Mouse (Mus musculus) stomach, embryonic 16.5 days (tissue): ENCODE results near the gene Tmem95. TPM values are rescaled to one million over a fixed set of nuclear protein-coding genes. Genes with fewer than 3 reads are reported as not detected.

Experiments used
- ATAC-seq: fragments of 200-750 bp; cut with Nextera tagmentation; 2 replicates; pipeline ENCODE4 v1.8.0; 2017; ENCODE audit warnings: moderate number of reproducible peaks, moderate TSS enrichment; ENCODE audit not compliant: insufficient read depth, low FRiP score
- H3K27ac ChIP-seq: fragments of 300-500 bp; sonication (generic); 2 replicates; pipeline ENCODE4 v1.5.1; 2014; ENCODE audit warnings: low read length
- H3K27me3 ChIP-seq: fragments of 300-500 bp; sonication (generic); 2 replicates; pipeline ENCODE4 v1.6.1; 2014; ENCODE audit warnings: low read length, control low read depth, mixed read lengths; ENCODE audit not compliant: control insufficient read depth, insufficient read depth
- H3K36me3 ChIP-seq: fragments of 300-500 bp; sonication (generic); 2 replicates; pipeline ENCODE4 v1.6.1; 2014; ENCODE audit warnings: low read length; ENCODE audit not compliant: control insufficient read depth, insufficient read depth
- H3K4me1 ChIP-seq: fragments of 300-500 bp; sonication (generic); 2 replicates; pipeline ENCODE4 v1.6.1; 2014; ENCODE audit warnings: low read length, control low read depth, mixed read lengths; ENCODE audit not compliant: control insufficient read depth, insufficient read depth
- H3K4me2 ChIP-seq: fragments of 300-500 bp; sonication (generic); 2 replicates; pipeline ENCODE4 v1.6.1; 2014; ENCODE audit warnings: low read depth, low read length, mixed read lengths
- H3K4me3 ChIP-seq: fragments of 300-500 bp; sonication (generic); replicated peaks from 2 replicates; pipeline ENCODE4 v1.5.1; 2014; ENCODE audit warnings: mild to moderate bottlenecking, low read length
- H3K9ac ChIP-seq: fragments of 300-500 bp; sonication (generic); 2 replicates; pipeline ENCODE4 v1.6.1; 2014; ENCODE audit warnings: low read length
- H3K9me3 ChIP-seq: fragments of 300-500 bp; sonication (generic); replicated peaks from 2 replicates; pipeline ENCODE4 v1.6.1; 2016; ENCODE audit warnings: low read length, control low read depth; ENCODE audit not compliant: control insufficient read depth
- WGBS: fragments of 180-500 bp; shearing (Covaris S2); extraction: QIAGEN DNeasy Blood & Tissue Kit; methylation state at CpG from one replicate; pipeline ENCODE4 v1.1.7; 2014; 5-methylcytosine and 5-hydroxymethylcytosine counted together
- polyA plus RNA-seq: library from polyadenylated mRNA; unstranded; fragments of >200 nt; fragmentation: Nextera tagmentation; extraction: Ambion mirVana; gene quantifications from 2 replicates; pipeline ENCODE4 v1.2.1, GENCODE M21; 2015

Gene Tmem95
- polyA plus RNA-seq, 1 experiment from 2014 or later = not detected

- Histone ChIP-seq H3K9ac (0 out of 2 replicates have a peak overlapping the region, but pooled peaks have one; percentile 72), H3K27ac (peak overlapping the region; percentile 92)
- WGBS = 76% methylated on average over 3 of the region's 3 CpGs
These were observed 581 bp upstream of the Tmem95 start for GRCm38 (mm10) chr11:69878399-69878798.

DNA sequence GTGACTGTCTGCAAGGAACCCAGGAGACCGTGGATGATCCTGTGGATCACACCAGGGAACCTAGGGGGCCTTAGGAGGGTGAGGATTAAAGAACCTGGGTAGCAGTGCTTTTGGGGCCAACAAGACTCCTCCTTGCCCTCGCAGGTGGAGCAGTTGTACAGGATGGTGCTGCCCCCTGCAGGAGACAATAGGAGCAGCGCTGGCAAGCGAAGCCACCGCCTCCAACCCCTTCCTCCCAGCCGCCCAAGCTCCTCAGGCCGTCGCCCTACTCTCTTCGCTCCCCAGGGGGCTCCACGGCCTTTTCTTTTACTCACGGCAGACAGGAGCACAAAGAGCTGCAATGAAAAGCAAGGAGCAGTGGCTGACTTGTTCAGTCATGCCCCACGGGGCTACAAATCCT lies 951 bp downstream of the Tmem95 start:
- Histone ChIP-seq H3K27ac (peak overlapping the region; percentile 92), H3K4me2 (peak overlapping the region; percentile 36), H3K4me1 (peaks cover 48% of the 10 kb centered on the region), H3K9me3 (no peaks in the 10 kb centered on the region), H3K9ac (0 out of 2 replicates have a peak overlapping the region, but pooled peaks have one; percentile 6), H3K36me3 (no peaks in the 10 kb centered on the region), H3K4me3 (no peak overlapping the region), H3K27me3 (no peaks in the 10 kb centered on the region)
- WGBS = 8% methylated on average over 12 of the region's 12 CpGs
- peak; percentile 22; the same call in 1 of the 2 replicates for ATAC-seq

More at GRCm38 (mm10) chr11:69878399-69878798, 581 bp upstream of the Tmem95 start:
- Histone ChIP-seq H3K9me3 (no peaks in the 10 kb centered on the region), H3K27me3 (no peaks in the 10 kb centered on the region), H3K36me3 (no peaks in the 10 kb centered on the region), H3K4me3 (peak overlapping the region; percentile 54; the same call in 1 of the 2 replicates), H3K4me1 (peaks cover 51% of the 10 kb centered on the region), H3K4me2 (peak overlapping the region; percentile 85; the same call in 1 of the 2 replicates)
- ATAC-seq = no peak

DNA sequence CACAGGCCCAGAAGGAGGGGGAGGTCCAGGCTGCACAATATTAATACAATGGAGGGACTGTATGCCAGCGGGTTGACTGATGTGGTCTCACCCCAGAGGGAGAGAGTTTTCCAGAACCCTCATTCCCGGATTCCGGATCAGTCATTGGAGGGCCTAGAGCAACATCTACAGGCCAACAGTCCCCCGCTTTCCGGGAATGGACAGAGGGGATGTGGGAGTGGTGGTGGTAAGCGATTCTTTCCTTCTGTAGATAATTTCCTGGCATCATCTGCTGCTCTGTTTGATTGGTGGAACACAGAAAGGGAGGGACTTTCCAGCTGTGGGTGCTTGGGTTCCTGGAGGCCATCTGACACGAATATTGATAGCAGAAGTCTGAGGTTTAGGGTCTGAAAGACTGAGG lies 1.6 kb downstream of the Tmem95 start:
- peaks cover 43% of the 10 kb centered on the region for H3K4me1 ChIP-seq
- 47% methylated on average over 7 of the region's 7 CpGs for WGBS
- no peak for ATAC-seq
- no peaks in the 10 kb centered on the region for H3K36me3 ChIP-seq
- H3K27me3 ChIP-seq = no peaks in the 10 kb centered on the region
- no peak overlapping the region for H3K4me2 ChIP-seq
- H3K27ac ChIP-seq = peak overlapping the region; percentile 92
- no peaks in the 10 kb centered on the region for H3K9me3 ChIP-seq
- H3K4me3 ChIP-seq = no peak overlapping the region
- H3K9ac ChIP-seq = peak overlapping the region; percentile 6; the same call in 1 of the 2 replicates

DNA sequence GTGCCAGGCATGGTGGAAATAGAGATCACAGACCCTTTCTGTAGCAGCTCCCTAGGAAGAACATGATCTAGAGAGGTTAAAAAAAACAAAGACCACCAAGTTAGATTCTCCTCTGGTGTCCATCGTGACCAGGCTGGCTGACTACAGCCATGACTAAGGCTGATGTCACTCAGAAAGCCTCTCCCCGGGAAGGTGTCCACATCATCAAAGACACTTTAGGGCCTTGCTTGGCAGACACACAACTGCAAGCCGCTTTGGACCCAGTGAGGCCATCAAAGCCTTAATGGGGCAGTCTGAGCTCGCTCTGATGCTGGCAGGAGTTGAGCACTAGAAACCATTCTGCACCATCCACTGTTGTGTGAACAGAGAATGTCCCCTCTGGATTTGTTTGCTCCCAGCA lies 5.4 kb downstream of the Tmem95 start:
- H3K9ac ChIP-seq = no peak overlapping the region
- 79% methylated on average over 4 of the region's 4 CpGs for WGBS
- peaks cover 17% of the 10 kb centered on the region for H3K4me1 ChIP-seq
- no peaks in the 10 kb centered on the region for H3K9me3 ChIP-seq
- no peak overlapping the region for H3K4me2 ChIP-seq
- H3K4me3 ChIP-seq = no peak overlapping the region
- no peaks in the 10 kb centered on the region for H3K36me3 ChIP-seq
- H3K27me3 ChIP-seq = no peaks in the 10 kb centered on the region
- H3K27ac ChIP-seq = no peak overlapping the region
- no peak for ATAC-seq

DNA sequence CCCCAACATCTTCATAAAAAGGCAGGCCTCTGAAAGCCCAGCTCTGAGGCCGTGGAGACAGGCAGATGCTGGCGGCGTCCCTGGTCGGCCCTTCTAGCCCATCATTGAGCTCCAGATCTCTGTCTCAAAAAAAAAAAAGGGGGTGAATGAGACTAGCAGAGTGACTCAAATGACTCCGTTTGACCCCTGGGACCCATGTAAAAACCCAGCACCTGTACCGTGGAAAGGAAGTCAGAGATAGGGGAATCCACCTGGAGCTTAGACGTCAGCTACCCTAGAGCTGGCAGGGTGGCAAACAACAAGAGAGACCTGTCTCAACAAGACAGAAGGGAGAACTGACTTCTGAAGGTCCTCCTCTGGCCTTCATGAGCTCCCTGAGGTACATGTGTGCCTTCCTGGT lies 6.0 kb downstream of the Tmem95 start:
- Histone ChIP-seq H3K4me3 (no peak overlapping the region), H3K4me1 (peaks cover 12% of the 10 kb centered on the region; the same call in 1 of the 2 replicates), H3K9me3 (no peaks in the 10 kb centered on the region), H3K27ac (no peak overlapping the region), H3K4me2 (no peak overlapping the region), H3K36me3 (no peaks in the 10 kb centered on the region), H3K27me3 (no peaks in the 10 kb centered on the region), H3K9ac (no peak overlapping the region)
- 83% methylated on average over 7 of the region's 7 CpGs for WGBS
- ATAC-seq = no peak

- no peaks in the 10 kb centered on the region for H3K36me3 ChIP-seq
- H3K9ac ChIP-seq = no peak overlapping the region
- no peaks in the 10 kb centered on the region for H3K9me3 ChIP-seq
- WGBS = 87% methylated on average over 2 of the region's 2 CpGs
- H3K4me3 ChIP-seq = no peak overlapping the region
- no peak for ATAC-seq
- H3K27ac ChIP-seq = no peak overlapping the region
- H3K27me3 ChIP-seq = no peaks in the 10 kb centered on the region
- no peak overlapping the region for H3K4me2 ChIP-seq
- peaks cover 2% of the 10 kb centered on the region; the same call in 1 of the 2 replicates for H3K4me1 ChIP-seq
These were observed 7.3 kb downstream of the Tmem95 start for GRCm38 (mm10) chr11:69870289-69871069.

DNA sequence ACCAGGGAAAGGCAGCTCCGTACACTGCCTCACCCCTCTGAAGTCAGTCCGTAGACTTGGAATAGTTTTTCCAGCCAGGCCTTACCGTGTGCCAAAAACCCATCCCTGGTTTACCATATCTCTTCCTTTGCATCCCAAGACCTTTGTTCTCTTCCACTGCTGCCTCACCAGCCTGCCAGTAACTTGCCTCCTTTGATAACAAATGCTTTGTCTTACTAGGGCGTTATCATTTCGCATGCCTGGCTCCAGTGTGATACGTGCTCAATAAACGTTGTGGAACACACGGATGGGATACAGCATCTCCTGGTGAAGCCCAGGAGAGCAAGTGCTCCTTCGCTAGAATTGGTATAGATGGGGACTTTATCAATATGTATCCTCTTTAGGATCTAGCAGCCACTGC lies 10.5 kb downstream of the Tmem95 start:
- Histone ChIP-seq H3K4me2 (no peak overlapping the region), H3K9ac (no peak overlapping the region), H3K36me3 (no peaks in the 10 kb centered on the region), H3K4me1 (no peaks in the 10 kb centered on the region), H3K27me3 (no peaks in the 10 kb centered on the region), H3K9me3 (no peaks in the 10 kb centered on the region), H3K4me3 (no peak overlapping the region), H3K27ac (no peak overlapping the region)
- ATAC-seq = no peak
- WGBS = 57% methylated on average over 9 of the region's 9 CpGs

- WGBS = 81% methylated on average over 9 of the region's 9 CpGs
These were observed 12.3 kb downstream of the Tmem95 start for GRCm38 (mm10) chr11:69865561-69865960.

DNA sequence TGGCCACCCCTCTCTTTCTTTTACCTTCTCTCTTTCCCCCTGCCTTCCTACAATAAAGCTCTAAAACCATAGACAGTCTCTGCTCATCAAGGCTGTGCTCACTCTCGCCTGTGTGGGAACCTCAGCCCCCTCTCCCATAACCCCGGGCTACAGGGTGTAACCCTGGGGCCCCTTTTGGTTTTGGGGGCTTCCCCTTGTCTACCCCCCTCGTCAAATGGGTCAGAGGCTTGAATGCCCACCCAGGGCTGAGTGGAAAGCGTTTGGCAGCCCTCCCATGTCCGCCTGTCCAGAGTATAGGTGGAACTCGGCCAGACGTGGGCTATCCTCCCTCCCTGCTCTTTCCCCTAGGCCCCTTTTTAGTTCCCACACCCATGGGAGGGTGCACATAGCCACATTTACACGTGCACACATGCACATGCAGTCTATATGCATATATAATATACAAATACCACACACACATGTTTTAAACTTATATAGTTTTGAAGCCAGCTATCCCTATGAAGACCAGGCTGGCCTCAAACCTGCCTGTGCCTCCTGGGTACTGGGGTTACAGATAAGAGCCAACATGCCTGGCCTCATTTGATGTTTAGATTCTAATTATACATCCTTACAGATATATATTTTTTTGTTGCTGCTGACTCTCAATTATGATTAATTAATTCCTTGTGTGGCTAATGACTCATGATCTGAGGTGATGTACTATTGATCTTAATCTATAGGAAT lies 13.5 kb downstream of the Tmem95 start:
- Histone ChIP-seq H3K9ac (no peak overlapping the region), H3K27me3 (no peaks in the 10 kb centered on the region), H3K4me2 (no peak overlapping the region), H3K36me3 (no peaks in the 10 kb centered on the region), H3K4me3 (no peak overlapping the region), H3K9me3 (no peaks in the 10 kb centered on the region), H3K27ac (no peak overlapping the region), H3K4me1 (no peaks in the 10 kb centered on the region)
- WGBS = 43% methylated on average over 8 of the region's 8 CpGs
- no peak for ATAC-seq

More at GRCm38 (mm10) chr11:69865561-69865960, 12.3 kb downstream of the Tmem95 start:
- H3K36me3 ChIP-seq = no peaks in the 10 kb centered on the region
- no peaks in the 10 kb centered on the region for H3K4me1 ChIP-seq
- no peak for ATAC-seq
- H3K4me3 ChIP-seq = no peak overlapping the region
- H3K27ac ChIP-seq = no peak overlapping the region
- no peaks in the 10 kb centered on the region for H3K27me3 ChIP-seq
- no peaks in the 10 kb centered on the region for H3K9me3 ChIP-seq
- H3K9ac ChIP-seq = no peak overlapping the region
- no peak overlapping the region for H3K4me2 ChIP-seq
